Mouse (Mus musculus) liver, adult 2 months (tissue): ENCODE measurements around the gene Gpr150.

Source experiments
- CTCF ChIP-seq: fragments of 200-500 bp; IDR thresholded peaks from 2 replicates; pipeline ENCODE4 v1.5.1; 2011; ENCODE audit warnings: low read depth, low read length, control low read depth
- POLR2A ChIP-seq: fragments of 200-500 bp; IDR thresholded peaks from 2 replicates; pipeline ENCODE4 v1.6.1; 2011; ENCODE audit warnings: low read length, control low read depth; ENCODE audit not compliant: insufficient read depth; ENCODE audit errors: extremely low read depth

DNA sequence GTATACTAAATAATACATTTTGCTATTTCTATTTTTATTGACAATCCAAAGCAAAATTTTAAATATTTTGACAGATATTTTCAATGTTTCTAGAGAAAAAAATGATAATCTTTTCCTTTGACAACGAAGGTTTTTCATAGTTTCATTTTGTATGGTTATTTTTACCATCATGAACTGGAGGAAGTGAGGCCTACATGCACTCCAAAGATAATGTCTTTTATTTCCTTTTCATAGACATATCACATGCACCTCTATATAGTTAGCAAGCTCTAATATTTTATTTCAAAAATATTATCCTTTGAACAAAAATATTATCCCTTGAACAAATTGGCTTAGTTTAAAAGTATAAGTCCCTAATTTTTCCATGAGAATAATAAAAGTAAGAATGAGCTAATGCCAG is 17.5 kb upstream of the Gpr150 start:
- no peak for TF ChIP-seq POLR2A
- TF ChIP-seq CTCF = no peak
